Mouse (Mus musculus): ENCODE measurements around the gene H2-Aa. TPM values are rescaled to one million over a fixed set of nuclear protein-coding genes. Genes with fewer than 3 reads are reported as not detected.

H2-Aa gene
- total RNA-seq, 2 experiments from 2014 or later: 2.2 to 3.0 TPM

GRCm38 (mm10) chr17:34261502-34261901 is 26.1 kb downstream of the H2-Aa start:
- peak; percentile 79 for DNase-seq

- no peak for DNase-seq
These were observed 27.1 kb downstream of the H2-Aa start for GRCm38 (mm10) chr17:34260551-34260950.

- peak; percentile 87 for DNase-seq
These were observed 29.8 kb downstream of the H2-Aa start, which contains the start of gene H2-Ab1 for GRCm38 (mm10) chr17:34257594-34258375. Gene H2-Ab1, plus strand, starts transcription at chr17:34257689.

- no peak for DNase-seq
These were observed 31.1 kb downstream of the H2-Aa start for GRCm38 (mm10) chr17:34256501-34256900.

- DNase-seq: no peak
These were observed 36.0 kb downstream of the H2-Aa start for GRCm38 (mm10) chr17:34251666-34252065.

GRCm38 (mm10) chr17:34249878-34250277 is 37.7 kb downstream of the H2-Aa start:
- DNase-seq: peak; percentile 44

- no peak for DNase-seq
These were observed 38.3 kb downstream of the H2-Aa start for GRCm38 (mm10) chr17:34249361-34249760.

GRCm38 (mm10) chr17:34248764-34249163 is 38.9 kb downstream of the H2-Aa start:
- no peak for DNase-seq

- no peak for DNase-seq
These were observed 40.6 kb downstream of the H2-Aa start for GRCm38 (mm10) chr17:34247047-34247446.

- no peak for DNase-seq
These were observed 43.0 kb downstream of the H2-Aa start for GRCm38 (mm10) chr17:34244656-34245055.

GRCm38 (mm10) chr17:34240916-34241315 is 46.7 kb downstream of the H2-Aa start:
- no peak for DNase-seq

- no peak for DNase-seq
These were observed 47.3 kb downstream of the H2-Aa start for GRCm38 (mm10) chr17:34240366-34240765.

- DNase-seq: no peak
These were observed 48.0 kb downstream of the H2-Aa start for GRCm38 (mm10) chr17:34239601-34240041.

GRCm38 (mm10) chr17:34238706-34239105 is 48.9 kb downstream of the H2-Aa start, which contains the start of gene H2-Ob:
Gene H2-Ob, plus strand, starts transcription at chr17:34238903.
- no peak for DNase-seq

GRCm38 (mm10) chr17:34237741-34238140 is 49.9 kb downstream of the H2-Aa start:
- DNase-seq: no peak

GRCm38 (mm10) chr17:34236691-34237090 is 50.9 kb downstream of the H2-Aa start:
- DNase-seq: no peak

- DNase-seq: peak; percentile 83
These were observed 52.7 kb downstream of the H2-Aa start for GRCm38 (mm10) chr17:34234926-34235325.

Other genes with a start within 250 kb of the H2-Aa start
- 1 to 10 TPM; 1.4 to 2.2 TPM for gene Col11a2, start 248.4 kb downstream of the H2-Aa start, total RNA-seq (2021)
- not detected for gene H2-Oa, start 195.5 kb downstream of the H2-Aa start, total RNA-seq (2021)
- gene H2-DMa, start 168.3 kb downstream of the H2-Aa start, total RNA-seq (2021): 1 to 10 TPM; 5.6 to 6.0 TPM
- gene Brd2, start 165.2 kb downstream of the H2-Aa start, total RNA-seq (2021): 100 to 1,000 TPM; 125 to 128 TPM
- gene H2-DMb2, start 144.5 kb downstream of the H2-Aa start, total RNA-seq (2021): under 1 TPM; 0.55 to 0.72 TPM
- under 1 TPM; 0.26 to 0.68 TPM for gene H2-DMb1, start 134.8 kb downstream of the H2-Aa start, total RNA-seq (2021)
- 1 to 10 TPM; 4.8 to 5.4 TPM for gene Tap1, start 100.3 kb downstream of the H2-Aa start, total RNA-seq (2021)
- 1 to 10 TPM; 2.5 to 3.8 TPM for gene Psmb9, start 100.1 kb downstream of the H2-Aa start, total RNA-seq (2021)
- gene Psmb8, start 90.1 kb downstream of the H2-Aa start, total RNA-seq (2021): 1 to 10 TPM; 3.7 to 7.0 TPM
- gene Tap2, start 84.3 kb downstream of the H2-Aa start, total RNA-seq (2021): 10 to 100 TPM; 10.7 to 12.3 TPM
- under 1 TPM; 0.23 to 0.38 TPM for gene H2-Ob, start 48.9 kb downstream of the H2-Aa start, total RNA-seq (2021)
- gene H2-Ab1, start 30.1 kb downstream of the H2-Aa start, total RNA-seq (2021): 1 to 10 TPM; 2.4 to 3.1 TPM
- 1 to 10 TPM; 4.0 to 4.9 TPM for gene H2-Eb1, start 18.0 kb upstream of the H2-Aa start, total RNA-seq (2021)
- not detected for gene H2-Eb2, start 37.8 kb upstream of the H2-Aa start, total RNA-seq (2021)
- gene Btnl2, start 67.0 kb upstream of the H2-Aa start, total RNA-seq (2021): under 1 TPM; 0.09 to 0.31 TPM
- not detected for gene Btnl1, start 89.3 kb upstream of the H2-Aa start, total RNA-seq (2021)
- gene BC051142, start 111.0 kb upstream of the H2-Aa start, total RNA-seq (2021): not detected
- gene Btnl4, start 189.5 kb upstream of the H2-Aa start, total RNA-seq (2021): not detected
- gene Btnl6, start 229.5 kb upstream of the H2-Aa start, total RNA-seq (2021): not detected